Mouse (Mus musculus): Measurements from ENCODE around the gene Tnrc6b. TPM values are rescaled to one million over a fixed set of nuclear protein-coding genes. Genes with fewer than 3 reads are reported as not detected.
"Not testable (repeated sequence)": the region's sequence is repeated elsewhere in the genome, so short reads cannot be mapped to it uniquely, and the experiment has no call there.

The Tnrc6b gene
- polyA plus RNA-seq, 1 experiment from 2014 or later = 20.7 TPM

DNA sequence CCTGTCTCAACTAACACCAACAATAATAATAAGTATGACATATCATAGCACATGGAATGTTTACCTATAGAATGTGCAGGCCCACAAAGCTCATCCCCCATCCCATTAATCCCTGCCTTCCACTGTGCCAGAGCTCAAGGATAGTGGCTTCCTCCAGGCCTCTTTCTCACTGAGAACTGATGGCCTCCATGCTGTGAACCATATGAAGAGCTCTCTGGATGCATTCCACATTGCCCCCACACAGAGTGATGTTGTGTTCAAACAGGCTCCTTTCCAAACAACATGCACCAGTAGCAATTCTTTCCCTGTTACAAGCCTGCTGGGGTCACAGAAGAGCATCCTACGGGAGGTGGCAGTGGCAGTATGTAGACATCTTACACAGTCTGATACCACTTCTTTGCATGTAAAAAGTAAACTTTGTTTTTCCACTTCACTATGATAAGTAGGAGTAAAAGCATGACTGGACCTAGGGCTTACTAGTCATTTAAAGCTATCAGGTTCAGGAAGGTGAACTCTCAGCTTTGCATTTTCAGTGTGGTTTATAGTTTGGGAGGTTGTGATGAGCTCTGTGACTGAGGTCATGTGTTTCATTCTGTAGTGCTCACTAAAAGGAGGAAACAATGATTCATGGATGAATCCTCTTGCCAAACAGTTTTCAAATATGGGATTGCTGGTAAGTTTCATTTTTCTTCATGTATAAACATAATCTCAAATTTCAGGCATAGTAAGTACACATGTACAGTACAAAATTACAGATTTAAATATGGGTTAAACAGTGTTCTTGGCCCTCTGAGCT, 175.4 kb downstream of the Tnrc6b start:
- no peak for ATAC-seq
- no peaks in the 10 kb centered on the region for H3K4me1 ChIP-seq (replicated peaks)
- WGBS = 76% methylated on average over 1 of the region's 1 CpGs

DNA sequence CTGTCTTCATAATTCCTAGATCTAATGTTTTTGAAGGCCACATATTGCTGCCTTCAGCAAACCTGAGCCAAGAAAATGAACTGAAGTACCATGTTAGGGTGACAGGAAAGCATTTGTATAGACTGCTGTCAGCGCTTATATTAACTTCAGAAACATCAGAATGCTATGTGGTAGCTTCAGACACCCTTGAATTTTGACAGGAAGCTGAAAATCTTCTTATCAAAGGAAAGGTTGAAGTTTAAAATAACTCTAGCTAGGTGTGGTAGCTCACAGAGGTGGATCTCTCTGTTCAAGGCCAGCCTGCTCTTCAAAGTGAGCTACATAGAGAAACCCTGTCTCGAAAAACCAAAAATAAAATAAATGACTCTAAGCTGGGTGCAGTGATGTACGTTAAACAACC, 181.2 kb downstream of the Tnrc6b start:
- no peaks in the 10 kb centered on the region for H3K9me3 ChIP-seq
- no peak overlapping the region for H3K4me3 ChIP-seq (replicated peaks)
- 88% methylated on average over 3 of the region's 3 CpGs for WGBS
- peaks cover 16% of the 10 kb centered on the region for H3K36me3 ChIP-seq
- H3K9ac ChIP-seq = no peak overlapping the region
- no peaks in the 10 kb centered on the region for H3K4me1 ChIP-seq (replicated peaks)
- no peak overlapping the region for H3K4me2 ChIP-seq (replicated peaks)
- ATAC-seq = no peak
- no peaks in the 10 kb centered on the region for H3K27me3 ChIP-seq (replicated peaks)
- no peak overlapping the region for H3K27ac ChIP-seq

More for the DNA sequence above, 175.4 kb downstream of the Tnrc6b start:
- H3K27me3 ChIP-seq (replicated peaks) = no peaks in the 10 kb centered on the region
- H3K4me2 ChIP-seq (replicated peaks) = no peak overlapping the region
- no peaks in the 10 kb centered on the region for H3K9me3 ChIP-seq
- no peak overlapping the region for H3K9ac ChIP-seq
- H3K27ac ChIP-seq = no peak overlapping the region
- peaks cover 3% of the 10 kb centered on the region for H3K36me3 ChIP-seq
- no peak overlapping the region for H3K4me3 ChIP-seq (replicated peaks)

DNA sequence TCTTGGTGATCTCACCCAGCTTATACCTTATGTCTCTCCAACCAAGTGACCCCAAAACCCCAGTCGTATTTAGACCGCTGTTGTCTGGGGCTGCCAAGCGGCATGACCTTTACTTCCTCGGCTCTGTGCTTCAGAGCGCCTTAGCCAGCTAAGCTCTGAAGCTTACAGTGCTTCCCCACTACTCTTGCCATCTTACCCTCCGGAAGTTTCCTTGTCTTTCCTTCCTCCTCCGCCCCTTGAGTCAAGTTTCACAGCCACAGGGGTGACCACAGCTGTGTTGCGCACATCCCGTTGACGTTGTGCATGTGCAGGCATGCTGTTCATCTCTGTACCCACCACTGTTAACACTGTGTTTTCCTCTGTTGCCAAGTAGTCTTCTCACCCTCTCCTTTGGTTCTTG, 185.6 kb downstream of the Tnrc6b start:
- H3K36me3 ChIP-seq = peaks cover 18% of the 10 kb centered on the region

DNA sequence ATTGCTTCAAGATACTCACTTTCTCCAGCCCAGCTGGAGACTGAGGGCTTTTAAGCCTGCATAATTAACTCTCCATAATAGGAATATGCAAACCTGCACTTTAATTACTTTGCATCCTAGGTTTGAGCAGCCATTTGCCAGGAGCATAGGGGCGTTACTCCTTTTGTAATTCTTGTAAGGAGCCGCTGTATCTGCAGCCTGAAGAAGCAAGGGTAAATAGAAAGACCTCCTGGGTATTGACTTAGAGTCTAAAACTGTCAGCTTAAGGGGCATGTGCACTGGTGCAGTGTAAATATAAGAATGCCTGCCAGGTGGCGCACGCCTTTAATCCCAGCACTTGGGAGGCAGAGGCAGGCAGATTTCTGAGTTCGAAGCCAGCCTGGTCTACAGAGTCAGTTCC, 186.8 kb downstream of the Tnrc6b start:
- Histone ChIP-seq H3K4me1 (replicated peaks) (no peaks in the 10 kb centered on the region), H3K9me3 (no peaks in the 10 kb centered on the region), H3K9ac (no peak overlapping the region), H3K4me3 (replicated peaks) (no peak overlapping the region), H3K36me3 (peaks cover 21% of the 10 kb centered on the region), H3K27me3 (replicated peaks) (no peaks in the 10 kb centered on the region), H3K4me2 (replicated peaks) (no peak overlapping the region), H3K27ac (no peak overlapping the region)
- no peak for ATAC-seq
- WGBS = 88% methylated on average over 5 of the region's 5 CpGs

More for the DNA sequence above, 185.6 kb downstream of the Tnrc6b start:
- H3K4me2 ChIP-seq (replicated peaks) = no peak overlapping the region
- H3K4me1 ChIP-seq (replicated peaks) = no peaks in the 10 kb centered on the region
- ATAC-seq = no peak
- no peaks in the 10 kb centered on the region for H3K27me3 ChIP-seq (replicated peaks)
- H3K9me3 ChIP-seq = no peaks in the 10 kb centered on the region
- no peak overlapping the region for H3K27ac ChIP-seq
- no peak overlapping the region for H3K9ac ChIP-seq
- whole genome bisulfite sequencing = 94% methylated on average over 10 of the region's 10 CpGs
- no peak overlapping the region for H3K4me3 ChIP-seq (replicated peaks)

DNA sequence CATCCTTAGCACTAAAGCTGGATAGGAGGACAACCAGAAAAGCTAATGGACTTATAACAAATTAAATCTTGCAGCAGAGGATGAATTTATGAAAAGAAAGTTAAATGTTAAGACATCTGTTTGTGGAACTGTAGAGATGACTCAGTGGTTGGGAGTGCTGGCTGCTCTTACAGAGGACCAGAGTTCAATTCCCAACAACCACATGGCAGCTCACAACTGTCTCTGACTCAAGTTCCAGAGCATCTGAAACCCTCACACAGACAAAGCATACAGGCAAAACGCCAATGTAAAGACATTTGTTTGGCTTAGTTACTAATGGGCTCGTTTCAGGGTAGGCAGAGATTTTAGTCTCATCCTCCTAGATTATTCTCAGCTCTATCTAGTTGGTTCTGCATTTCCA, 188.7 kb downstream of the Tnrc6b start:
- H3K36me3 ChIP-seq = peaks cover 33% of the 10 kb centered on the region
- no peaks in the 10 kb centered on the region for H3K27me3 ChIP-seq (replicated peaks)
- H3K9me3 ChIP-seq = no peaks in the 10 kb centered on the region
- ATAC-seq = no peak
- 73% methylated on average over 2 of the region's 2 CpGs for WGBS
- no peaks in the 10 kb centered on the region for H3K4me1 ChIP-seq (replicated peaks)
- H3K4me3 ChIP-seq (replicated peaks) = no peak overlapping the region
- no peak overlapping the region for H3K4me2 ChIP-seq (replicated peaks)
- H3K9ac ChIP-seq = no peak overlapping the region
- H3K27ac ChIP-seq = no peak overlapping the region

DNA sequence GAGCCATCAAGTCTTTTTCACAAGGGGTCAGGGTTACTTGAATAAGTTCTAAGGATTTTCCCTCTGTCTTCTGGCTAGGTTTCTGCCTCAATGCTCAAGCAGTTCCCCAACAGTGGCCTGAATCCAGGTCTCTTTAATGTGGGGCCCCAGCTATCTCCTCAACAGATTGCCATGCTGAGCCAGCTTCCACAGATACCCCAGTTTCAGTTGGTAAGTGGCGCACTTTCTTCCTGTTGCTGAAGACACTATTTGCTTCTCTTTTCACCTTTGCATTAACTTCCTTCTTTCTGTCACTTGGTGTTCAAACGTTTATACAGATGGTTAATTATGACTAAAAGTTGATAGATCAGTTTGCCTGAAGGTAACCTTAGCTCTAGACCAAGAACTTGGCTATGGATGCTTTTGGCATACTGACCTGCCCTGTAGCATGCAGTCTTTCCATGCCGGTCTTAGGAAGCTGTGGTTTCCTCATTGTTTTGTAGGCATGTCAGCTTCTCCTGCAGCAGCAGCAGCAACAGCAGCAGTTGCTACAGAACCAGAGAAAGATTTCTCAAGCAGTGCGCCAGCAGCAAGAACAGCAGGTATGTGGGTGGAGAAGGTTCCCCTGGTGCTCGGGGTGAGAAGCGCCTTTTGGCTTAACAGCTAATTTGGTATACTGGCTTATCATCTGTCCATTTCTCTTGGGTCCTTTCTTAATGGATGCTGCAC, 190.8 kb downstream of the Tnrc6b start:
- Histone ChIP-seq H3K4me1 (replicated peaks) (no peaks in the 10 kb centered on the region), H3K4me3 (replicated peaks) (no peak overlapping the region), H3K27ac (no peak overlapping the region), H3K4me2 (replicated peaks) (no peak overlapping the region), H3K9ac (no peak overlapping the region), H3K9me3 (no peaks in the 10 kb centered on the region), H3K36me3 (peaks cover 27% of the 10 kb centered on the region), H3K27me3 (replicated peaks) (no peaks in the 10 kb centered on the region)
- 83% methylated on average over 6 of the region's 6 CpGs for WGBS
- ATAC-seq = no peak

DNA sequence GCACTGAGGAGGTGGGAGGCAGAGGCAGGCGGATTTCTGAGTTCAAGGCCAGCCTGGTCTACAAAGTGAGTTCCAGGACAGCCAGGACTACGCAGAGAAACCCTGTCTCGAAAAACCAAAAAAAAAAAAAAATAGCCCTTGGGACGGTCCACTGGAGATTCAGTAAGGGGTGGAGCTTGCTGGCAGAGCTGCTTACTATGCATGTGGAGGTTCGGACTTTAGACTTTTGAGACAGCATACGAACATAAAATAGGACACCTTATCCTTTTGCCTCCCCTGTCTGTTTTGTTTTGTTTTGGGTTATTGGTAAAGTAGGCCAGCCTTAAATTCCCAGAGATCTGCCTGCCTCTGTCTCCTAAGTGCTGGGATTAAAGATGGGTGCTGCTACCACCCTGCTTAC, 193.7 kb downstream of the Tnrc6b start:
- whole genome bisulfite sequencing = 91% methylated on average over 6 of the region's 6 CpGs
- H3K9me3 ChIP-seq; H3K27ac ChIP-seq; H3K9ac ChIP-seq; H3K27me3 ChIP-seq (replicated peaks); ATAC-seq; H3K4me3 ChIP-seq (replicated peaks); H3K4me2 ChIP-seq (replicated peaks); H3K4me1 ChIP-seq (replicated peaks): not testable (repeated sequence)
- H3K36me3 ChIP-seq = peaks cover 24% of the 10 kb centered on the region

DNA sequence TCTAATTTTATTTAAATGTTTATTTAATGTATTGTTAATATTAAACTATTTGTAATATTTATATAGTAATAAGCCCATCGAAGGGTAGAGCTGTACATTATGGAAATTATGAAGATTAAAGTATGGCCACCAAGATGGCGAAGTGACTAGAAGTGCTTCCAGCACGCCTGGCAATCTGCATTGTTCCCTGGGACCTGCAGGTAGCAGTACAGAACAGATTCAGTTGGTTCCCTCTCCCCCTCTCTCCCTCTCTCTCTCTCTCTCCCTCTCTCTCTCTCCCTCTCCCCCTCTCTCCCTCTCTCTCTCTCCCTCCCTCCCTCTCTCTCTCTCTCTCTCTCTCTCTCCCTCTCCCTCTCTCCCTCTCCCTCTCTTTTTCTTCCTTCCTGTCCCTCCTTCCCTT, 199.1 kb downstream of the Tnrc6b start:
- H3K27me3 ChIP-seq (replicated peaks) = no peaks in the 10 kb centered on the region
- no peaks in the 10 kb centered on the region for H3K9me3 ChIP-seq
- H3K4me3 ChIP-seq (replicated peaks) = no peak overlapping the region
- WGBS = 90% methylated on average over 3 of the region's 3 CpGs
- no peak overlapping the region for H3K9ac ChIP-seq
- H3K36me3 ChIP-seq = 0 out of 2 replicates have a peak, but pooled peaks cover 8% of the 10 kb centered on the region
- ATAC-seq = no peak
- no peaks in the 10 kb centered on the region for H3K4me1 ChIP-seq (replicated peaks)
- H3K4me2 ChIP-seq (replicated peaks) = no peak overlapping the region
- H3K27ac ChIP-seq = no peak overlapping the region

DNA sequence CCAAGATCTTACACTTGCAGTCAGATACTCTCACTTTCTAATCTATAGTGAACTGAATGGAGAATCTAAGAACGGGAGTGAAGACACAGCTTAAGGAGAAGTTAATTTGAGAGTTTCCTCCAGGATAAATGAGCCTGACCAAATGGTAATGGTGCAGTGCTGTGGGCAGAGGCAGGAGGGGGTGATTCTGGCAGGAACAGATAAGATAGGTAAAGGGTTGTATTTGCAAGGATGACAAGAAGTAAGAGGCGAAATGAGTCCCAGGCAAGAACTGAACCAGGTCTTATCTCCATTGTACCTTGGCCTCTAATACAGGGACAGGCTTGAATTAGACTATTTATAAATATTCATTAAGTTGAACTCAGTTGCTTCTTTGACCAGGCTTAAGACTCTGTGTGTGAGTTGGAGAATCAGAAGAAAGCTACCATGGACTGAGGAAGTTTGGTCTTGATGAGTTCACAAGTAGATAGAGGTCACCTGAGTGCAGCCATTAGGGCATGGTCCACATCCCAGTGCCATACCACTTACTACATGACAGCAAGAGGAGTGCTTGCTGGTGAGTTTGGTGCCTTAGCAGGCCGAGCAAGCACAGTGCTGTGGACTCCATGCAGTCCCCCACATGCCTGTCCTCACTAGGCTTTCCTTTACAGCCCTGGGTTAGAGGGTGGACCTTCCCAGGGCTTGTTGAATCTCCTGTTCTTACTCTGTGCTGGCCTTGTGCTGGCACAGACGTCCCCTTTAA, 199.8 kb downstream of the Tnrc6b start:
- Histone ChIP-seq H3K9ac (no peak overlapping the region), H3K27ac (no peak overlapping the region), H3K4me2 (replicated peaks) (no peak overlapping the region), H3K9me3 (no peaks in the 10 kb centered on the region), H3K4me1 (replicated peaks) (no peaks in the 10 kb centered on the region), H3K27me3 (replicated peaks) (no peaks in the 10 kb centered on the region), H3K4me3 (replicated peaks) (no peak overlapping the region), H3K36me3 (0 out of 2 replicates have a peak, but pooled peaks cover 5% of the 10 kb centered on the region)
- 86% methylated on average over 4 of the region's 4 CpGs for WGBS
- ATAC-seq = peak; percentile 67; the same call in 1 of the 2 replicates

DNA sequence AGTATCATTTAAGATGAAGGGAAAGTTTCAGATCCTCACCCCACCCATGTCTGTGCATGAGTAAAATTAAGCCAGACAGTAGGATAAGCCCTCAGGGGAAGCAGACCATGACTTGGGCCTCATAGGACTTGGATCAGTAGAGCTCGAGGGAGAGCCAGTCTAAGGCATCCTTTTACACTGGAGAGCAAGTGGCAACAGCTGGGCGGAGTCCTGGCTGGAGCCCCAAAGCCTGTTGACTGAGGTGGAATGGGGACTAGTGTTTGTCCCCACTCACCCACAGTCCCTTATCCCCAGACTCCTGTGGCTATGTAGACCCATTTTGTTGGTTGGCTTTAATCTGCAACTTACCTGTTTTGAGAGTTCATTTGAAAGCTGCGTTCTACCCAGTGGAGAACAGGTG, 201.1 kb downstream of the Tnrc6b start:
- H3K4me2 ChIP-seq (replicated peaks) = no peak overlapping the region
- no peaks in the 10 kb centered on the region for H3K4me1 ChIP-seq (replicated peaks)
- no peak for ATAC-seq
- no peak overlapping the region for H3K9ac ChIP-seq
- peaks cover 7% of the 10 kb centered on the region; the same call in 1 of the 2 replicates for H3K36me3 ChIP-seq
- no peak overlapping the region for H3K4me3 ChIP-seq (replicated peaks)
- H3K27ac ChIP-seq = no peak overlapping the region
- H3K9me3 ChIP-seq = no peaks in the 10 kb centered on the region
- H3K27me3 ChIP-seq (replicated peaks) = no peaks in the 10 kb centered on the region
- whole genome bisulfite sequencing = 91% methylated on average over 3 of the region's 3 CpGs

DNA sequence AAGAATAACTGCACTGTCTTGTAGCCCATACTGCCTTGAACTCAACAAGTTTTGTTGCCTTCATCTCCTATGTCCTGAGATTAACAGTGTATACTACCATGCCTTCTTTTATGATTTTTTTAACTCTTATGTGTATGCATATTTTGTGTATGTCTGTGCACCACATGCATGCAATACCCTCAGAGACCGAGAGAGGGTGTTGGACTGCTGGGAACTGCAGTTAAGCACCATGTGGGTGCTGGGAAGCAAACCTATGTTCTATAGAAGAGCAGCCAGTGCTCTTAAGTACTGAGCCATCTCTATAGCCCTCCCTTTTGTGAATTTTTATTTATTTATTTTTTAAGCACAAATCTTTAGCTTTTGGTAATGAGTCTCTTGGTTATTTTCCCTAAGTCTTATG, 202.7 kb downstream of the Tnrc6b start:
- no peak overlapping the region for H3K4me2 ChIP-seq (replicated peaks)
- peaks cover 7% of the 10 kb centered on the region; the same call in 1 of the 2 replicates for H3K36me3 ChIP-seq
- no peaks in the 10 kb centered on the region for H3K27me3 ChIP-seq (replicated peaks)
- 91% methylated on average over 1 of the region's 1 CpGs for WGBS
- no peak overlapping the region for H3K27ac ChIP-seq
- H3K4me3 ChIP-seq (replicated peaks) = no peak overlapping the region
- no peak for ATAC-seq
- H3K9me3 ChIP-seq = no peaks in the 10 kb centered on the region
- H3K4me1 ChIP-seq (replicated peaks) = no peaks in the 10 kb centered on the region
- H3K9ac ChIP-seq = no peak overlapping the region

DNA sequence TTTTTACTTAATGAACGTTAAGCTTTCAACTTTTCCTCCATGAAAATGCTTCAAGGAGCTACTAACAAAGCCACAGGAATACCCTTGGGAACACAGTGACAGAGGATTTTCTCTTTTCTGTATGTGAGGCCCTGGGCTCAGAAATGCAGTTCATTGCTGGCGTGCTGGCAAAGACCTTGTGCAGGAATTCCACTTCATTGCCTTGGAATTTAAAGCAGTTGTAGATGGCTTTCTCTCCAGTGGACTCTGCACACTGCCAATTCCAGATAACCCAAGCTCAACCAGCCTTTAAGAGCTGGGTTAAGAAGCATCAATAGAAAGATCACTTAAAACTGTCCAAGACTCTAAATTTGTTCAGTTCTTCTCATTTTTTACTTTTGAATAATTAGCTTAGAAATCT, 204.7 kb downstream of the Tnrc6b start:
- Histone ChIP-seq H3K27me3 (replicated peaks) (no peaks in the 10 kb centered on the region), H3K9ac (no peak overlapping the region), H3K4me1 (replicated peaks) (no peaks in the 10 kb centered on the region), H3K9me3 (no peaks in the 10 kb centered on the region), H3K4me2 (replicated peaks) (no peak overlapping the region), H3K4me3 (replicated peaks) (no peak overlapping the region), H3K36me3 (peaks cover 20% of the 10 kb centered on the region; the same call in 1 of the 2 replicates), H3K27ac (no peak overlapping the region)
- WGBS = 79% methylated on average over 2 of the region's 2 CpGs
- ATAC-seq = no peak
